In the genomic region with DNA sequence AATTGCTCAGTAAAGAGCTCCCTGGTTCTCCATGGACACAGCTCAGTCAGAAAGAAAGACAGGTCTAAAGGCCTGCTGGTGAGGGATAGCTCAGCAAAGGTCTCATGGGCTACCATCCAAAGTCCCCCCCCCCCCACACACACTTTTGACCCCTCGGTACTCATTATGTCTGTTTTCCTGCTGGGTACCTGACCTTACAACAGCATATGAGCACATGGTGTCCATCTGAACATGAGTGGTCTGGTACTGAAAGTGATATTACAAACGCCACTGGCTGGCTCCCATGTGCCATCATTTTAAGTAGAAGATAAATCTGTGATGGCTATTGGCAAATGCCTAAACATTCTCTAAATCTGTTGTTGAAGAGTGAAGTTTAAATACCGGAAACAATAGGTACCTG, we compare ENCODE assay signal across 5 mouse cellular contexts.
"Had no signal": no experiment of that assay in that cellular context is flagged by ENCODE, and none has a peak within 500 bp of the region (broad histone marks: within the 10 kb centered on the region; RNA-seq: fewer than 3 reads in every experiment).

No protein-coding gene starts in this region.

- H3K4me2 ChIP-seq: liver, embryonic 11.5 days; liver, embryonic 15.5 days; midbrain, embryonic 15.5 days had no signal

- H3K27me3 ChIP-seq: limb, embryonic 13.5 days; liver, embryonic 15.5 days; midbrain, embryonic 15.5 days had no signal

- H3K9ac ChIP-seq: limb, embryonic 13.5 days; liver, embryonic 15.5 days; midbrain, embryonic 15.5 days had no signal

- H3K4me1 ChIP-seq: liver, embryonic 15.5 days; midbrain, embryonic 15.5 days had no signal

- H3K4me3 ChIP-seq: limb, embryonic 13.5 days; liver, embryonic 15.5 days; midbrain, embryonic 15.5 days had no signal

- H3K9me3 ChIP-seq: limb, embryonic 13.5 days; liver, embryonic 15.5 days; midbrain, embryonic 15.5 days had no signal

- H3K36me3 ChIP-seq: limb, embryonic 13.5 days; liver, embryonic 15.5 days; midbrain, embryonic 15.5 days had no signal

- H3K27ac ChIP-seq: layer of hippocampus, adult 2 months; limb, embryonic 13.5 days; liver, embryonic 15.5 days; midbrain, embryonic 15.5 days had no signal
